Mouse (Mus musculus): ENCODE data around the gene Slc45a3.

- no peak for TF ChIP-seq CTCF (IDR thresholded peaks at IDR 0.05; ENCODE audit: control insufficient read depth, insufficient read depth, low read length)
- no peak for TF ChIP-seq POLR2A (IDR thresholded peaks at IDR 0.05; ENCODE audit: borderline replicate concordance, control insufficient read depth, low read depth, low read length)
Observed at GRCm38 (mm10) chr1:131964100-131964499, 1.3 kb downstream of the Slc45a3 start.

All from bone marrow, adult 2 months (tissue).